Mouse (Mus musculus): ENCODE data around the gene Pdxp. TPM values are rescaled to one million over a fixed set of nuclear protein-coding genes. Genes with fewer than 3 reads are reported as not detected.
A peak's percentile ranks its signal among the peaks of the same experiment; 100 is the strongest.
"Not testable (repeated sequence)": the region's sequence is repeated elsewhere in the genome, so short reads cannot be mapped to it uniquely, and the experiment has no call there.

The Pdxp gene
- polyA plus RNA-seq, 1 experiment from 2014 or later: 15.0 TPM

- Histone ChIP-seq H3K4me1 (peaks cover 38% of the 10 kb centered on the region), H3K4me2 (peak overlapping the region; percentile 84), H3K27ac (peak overlapping the region; percentile 51), H3K36me3 (peaks cover 43% of the 10 kb centered on the region), H3K9ac (0 out of 2 replicates have a peak overlapping the region, but pooled peaks have one; percentile 14)
- not testable (repeated sequence) for H3K27me3 ChIP-seq; H3K4me3 ChIP-seq (replicated peaks); ATAC-seq (replicated peaks; ENCODE audit: low FRiP score); H3K9me3 ChIP-seq (replicated peaks)
- WGBS: 27% methylated on average over 7 of the region's 7 CpGs
These were observed 34.8 kb upstream of the Pdxp start for GRCm38 (mm10) chr15:78878792-78879516.

- H3K4me3 ChIP-seq (replicated peaks): no peak overlapping the region
- H3K27me3 ChIP-seq: no peaks in the 10 kb centered on the region
- H3K4me2 ChIP-seq: no peak overlapping the region
- no peaks in the 10 kb centered on the region for H3K9me3 ChIP-seq (replicated peaks)
- no peak overlapping the region for H3K27ac ChIP-seq
- no peak for ATAC-seq (replicated peaks; ENCODE audit: low FRiP score)
- no peak overlapping the region for H3K9ac ChIP-seq
- peaks cover 32% of the 10 kb centered on the region for H3K4me1 ChIP-seq
- 94% methylated on average over 8 of the region's 8 CpGs for WGBS
- peaks cover 56% of the 10 kb centered on the region for H3K36me3 ChIP-seq
These were observed 33.3 kb upstream of the Pdxp start for GRCm38 (mm10) chr15:78880432-78880831.

GRCm38 (mm10) chr15:78881828-78882227 is 31.9 kb upstream of the Pdxp start:
- H3K4me3 ChIP-seq (replicated peaks): no peak overlapping the region
- 87% methylated on average over 3 of the region's 3 CpGs for WGBS
- no peak for ATAC-seq (replicated peaks; ENCODE audit: low FRiP score)
- no peak overlapping the region for H3K4me2 ChIP-seq
- H3K9me3 ChIP-seq (replicated peaks): no peaks in the 10 kb centered on the region
- H3K27ac ChIP-seq: no peak overlapping the region
- no peak overlapping the region for H3K9ac ChIP-seq
- peaks cover 19% of the 10 kb centered on the region for H3K4me1 ChIP-seq
- H3K36me3 ChIP-seq: peaks cover 70% of the 10 kb centered on the region
- H3K27me3 ChIP-seq: no peaks in the 10 kb centered on the region

GRCm38 (mm10) chr15:78889401-78889853 is 24.3 kb upstream of the Pdxp start:
- H3K36me3 ChIP-seq: peaks cover 93% of the 10 kb centered on the region
- H3K4me3 ChIP-seq (replicated peaks): no peak overlapping the region
- H3K27ac ChIP-seq: peak overlapping the region; percentile 51; the same call in 1 of the 2 replicates
- H3K27me3 ChIP-seq: no peaks in the 10 kb centered on the region
- 29% methylated on average over 13 of the region's 13 CpGs for WGBS
- H3K4me1 ChIP-seq: peaks cover 42% of the 10 kb centered on the region
- H3K9me3 ChIP-seq (replicated peaks): no peaks in the 10 kb centered on the region
- no peak overlapping the region for H3K9ac ChIP-seq
- H3K4me2 ChIP-seq: 0 out of 2 replicates have a peak overlapping the region, but pooled peaks have one; percentile 7
- ATAC-seq (replicated peaks; ENCODE audit: low FRiP score): peak; percentile 47; the same call in 1 of the 2 replicates

GRCm38 (mm10) chr15:78892440-78892839 is 21.3 kb upstream of the Pdxp start:
- 0 out of 2 replicates have a peak, but pooled peaks have one; percentile 30 for ATAC-seq (replicated peaks; ENCODE audit: low FRiP score)
- Histone ChIP-seq H3K36me3 (peaks cover 65% of the 10 kb centered on the region), H3K4me3 (replicated peaks) (no peak overlapping the region), H3K4me2 (no peak overlapping the region), H3K4me1 (peaks cover 70% of the 10 kb centered on the region), H3K9ac (0 out of 2 replicates have a peak overlapping the region, but pooled peaks have one; percentile 14), H3K27me3 (no peaks in the 10 kb centered on the region), H3K9me3 (replicated peaks) (no peaks in the 10 kb centered on the region), H3K27ac (peak overlapping the region; percentile 67; the same call in 1 of the 2 replicates)
- 23% methylated on average over 7 of the region's 7 CpGs for WGBS

GRCm38 (mm10) chr15:78894726-78895125 is 19.0 kb upstream of the Pdxp start:
- Histone ChIP-seq H3K4me3 (replicated peaks) (no peak overlapping the region), H3K27ac (peak overlapping the region; percentile 67), H3K4me1 (peaks cover 78% of the 10 kb centered on the region), H3K27me3 (no peaks in the 10 kb centered on the region), H3K4me2 (no peak overlapping the region), H3K9ac (no peak overlapping the region), H3K9me3 (replicated peaks) (no peaks in the 10 kb centered on the region), H3K36me3 (peaks cover 42% of the 10 kb centered on the region)
- no peak for ATAC-seq (replicated peaks; ENCODE audit: low FRiP score)
- 61% methylated on average over 13 of the region's 13 CpGs for WGBS

- Histone ChIP-seq H3K9me3 (replicated peaks) (no peaks in the 10 kb centered on the region), H3K27me3 (no peaks in the 10 kb centered on the region), H3K36me3 (peaks cover 32% of the 10 kb centered on the region), H3K27ac (peak overlapping the region; percentile 67; the same call in 1 of the 2 replicates), H3K4me1 (peaks cover 84% of the 10 kb centered on the region), H3K4me2 (no peak overlapping the region), H3K4me3 (replicated peaks) (no peak overlapping the region), H3K9ac (no peak overlapping the region)
- 90% methylated on average over 2 of the region's 2 CpGs for WGBS
- no peak for ATAC-seq (replicated peaks; ENCODE audit: low FRiP score)
These were observed 18.0 kb upstream of the Pdxp start for GRCm38 (mm10) chr15:78895741-78896140.

GRCm38 (mm10) chr15:78896149-78896548 is 17.6 kb upstream of the Pdxp start:
- no peak overlapping the region for H3K4me3 ChIP-seq (replicated peaks)
- peaks cover 28% of the 10 kb centered on the region for H3K36me3 ChIP-seq
- H3K27me3 ChIP-seq: no peaks in the 10 kb centered on the region
- H3K4me1 ChIP-seq: peaks cover 88% of the 10 kb centered on the region
- no peaks in the 10 kb centered on the region for H3K9me3 ChIP-seq (replicated peaks)
- 70% methylated on average over 3 of the region's 3 CpGs for WGBS
- H3K9ac ChIP-seq: no peak overlapping the region
- H3K27ac ChIP-seq: no peak overlapping the region
- no peak overlapping the region for H3K4me2 ChIP-seq
- ATAC-seq (replicated peaks; ENCODE audit: low FRiP score): no peak

GRCm38 (mm10) chr15:78897488-78897887 is 16.2 kb upstream of the Pdxp start:
- H3K36me3 ChIP-seq: peaks cover 22% of the 10 kb centered on the region
- no peak overlapping the region for H3K4me3 ChIP-seq (replicated peaks)
- no peaks in the 10 kb centered on the region for H3K27me3 ChIP-seq
- no peak for ATAC-seq (replicated peaks; ENCODE audit: low FRiP score)
- peak overlapping the region; percentile 24; the same call in 1 of the 2 replicates for H3K27ac ChIP-seq
- H3K9me3 ChIP-seq (replicated peaks): no peaks in the 10 kb centered on the region
- no peak overlapping the region for H3K4me2 ChIP-seq
- peaks cover 87% of the 10 kb centered on the region for H3K4me1 ChIP-seq
- no peak overlapping the region for H3K9ac ChIP-seq
- WGBS: 91% methylated on average over 4 of the region's 4 CpGs

GRCm38 (mm10) chr15:78898507-78899001 is 15.2 kb upstream of the Pdxp start:
- WGBS: 46% methylated on average over 6 of the region's 6 CpGs
- Histone ChIP-seq H3K9ac (no peak overlapping the region; the same call in 1 of the 2 replicates), H3K4me3 (replicated peaks) (peak overlapping the region; percentile 63), H3K27me3 (no peaks in the 10 kb centered on the region), H3K4me1 (peaks cover 84% of the 10 kb centered on the region), H3K4me2 (peak overlapping the region; percentile 77), H3K9me3 (replicated peaks) (no peaks in the 10 kb centered on the region), H3K27ac (peak overlapping the region; percentile 63), H3K36me3 (peaks cover 21% of the 10 kb centered on the region)
- ATAC-seq (replicated peaks; ENCODE audit: low FRiP score): no peak

- no peak for ATAC-seq (replicated peaks; ENCODE audit: low FRiP score)
- 2% methylated on average over 19 of the region's 20 CpGs for whole genome bisulfite sequencing
- peaks cover 76% of the 10 kb centered on the region for H3K4me1 ChIP-seq
These were observed 14.3 kb upstream of the Pdxp start, which contains the start of gene Gm49510 for GRCm38 (mm10) chr15:78899409-78899739. Gene Gm49510, plus strand, starts transcription at chr15:78899667.

More at GRCm38 (mm10) chr15:78899409-78899739, 14.3 kb upstream of the Pdxp start, which contains the start of gene Gm49510:
- peak within 1 kb of the TSS; percentile 61 for H3K9ac ChIP-seq
- H3K27me3 ChIP-seq: no peaks in the 10 kb centered on the region
- H3K4me2 ChIP-seq: peak within 1 kb of the TSS; percentile 77
- H3K36me3 ChIP-seq: peaks cover 25% of the 10 kb centered on the region
- peak within 1 kb of the TSS; percentile 63 for H3K27ac ChIP-seq
- H3K9me3 ChIP-seq (replicated peaks): no peaks in the 10 kb centered on the region
- peak within 1 kb of the TSS; percentile 63 for H3K4me3 ChIP-seq (replicated peaks)
